Comparison of ENCODE assay signal across 10 mouse cellular contexts in genomic region chr19:45235766-45236362, GRCm38 (mm10). TPM values are rescaled to one million over a fixed set of nuclear protein-coding genes. Genes with fewer than 3 reads are reported as not detected.
DNase-seq lines count a peak whose midpoint lies in the region; ATAC-seq and TF ChIP-seq lines count a peak whose summit lies in the region.
"Had no signal": no experiment of that assay in that cellular context is flagged by ENCODE, and none has a peak within 500 bp of the region (broad histone marks: within the 10 kb centered on the region; RNA-seq: fewer than 3 reads in every experiment).

Gene Lbx1, minus strand, starts transcription at chr19:45235812.

- DNase-seq in kidney, adult 8-10 months: no peak
- no peak for DNase-seq in embryonic facial prominence, embryonic 14.5 days (ENCODE audit: low spot score)
- DNase-seq in yolk sac, embryonic 10.5 days (ENCODE audit: low spot score): no peak
- DNase-seq in right cerebral cortex, postnatal 4 days: no peak
- no peak for DNase-seq in ovary, postnatal 10 days (ENCODE audit: low spot score)

- H3K27me3 ChIP-seq in kidney, embryonic 15.5 days: peaks cover 99% of the 10 kb centered on the region
- H3K27me3 ChIP-seq in embryonic facial prominence, embryonic 14.5 days (replicated peaks; ENCODE audit: control insufficient read depth, insufficient read depth, low read length): peaks cover 97% of the 10 kb centered on the region
- peaks cover 60% of the 10 kb centered on the region for H3K27me3 ChIP-seq in hindbrain, embryonic 15.5 days
- H3K27me3 ChIP-seq in myocyte (ENCODE audit: control insufficient read depth, insufficient read depth, insufficient read length): peaks cover 89% of the 10 kb centered on the region

- peak within 1 kb of the TSS; percentile 10; the same call in 1 of the 2 replicates for H3K9ac ChIP-seq in kidney, embryonic 15.5 days
- H3K9ac ChIP-seq in embryonic facial prominence, embryonic 14.5 days (ENCODE audit: low read depth, low read length): peak within 1 kb of the TSS; percentile 38
- H3K9ac ChIP-seq in hindbrain, embryonic 15.5 days: peak within 1 kb of the TSS; percentile 60

- under 1% methylated on average over 30 of the region's 30 CpGs for WGBS in kidney, embryonic 15.5 days
- WGBS in embryonic facial prominence, embryonic 14.5 days: under 1% methylated on average over 20 of the region's 30 CpGs
- under 1% methylated on average over 30 of the region's 30 CpGs for WGBS in hindbrain, embryonic 15.5 days

- H3K4me2 ChIP-seq in kidney, embryonic 15.5 days: peak within 1 kb of the TSS; percentile 61
- peak within 1 kb of the TSS; percentile 53 for H3K4me2 ChIP-seq in embryonic facial prominence, embryonic 14.5 days (ENCODE audit: low read depth, low read length)
- peak within 1 kb of the TSS; percentile 55 for H3K4me2 ChIP-seq in hindbrain, embryonic 15.5 days
- H3K4me2 ChIP-seq in myocyte (ENCODE audit: low read depth): peak within 1 kb of the TSS; percentile 70

- no peaks in the 10 kb centered on the region; the same call in 1 of the 2 replicates for H3K9me3 ChIP-seq in kidney, embryonic 15.5 days (replicated peaks)
- no peaks in the 10 kb centered on the region for H3K9me3 ChIP-seq in embryonic facial prominence, embryonic 14.5 days (ENCODE audit: control insufficient read depth, low read length)
- H3K9me3 ChIP-seq in hindbrain, embryonic 15.5 days: no peaks in the 10 kb centered on the region

- 0 out of 2 replicates have a peak, but pooled peaks have one; percentile 33 for ATAC-seq in kidney, embryonic 15.5 days (replicated peaks; ENCODE audit: low FRiP score)
- ATAC-seq in embryonic facial prominence, embryonic 14.5 days (ENCODE audit: low read depth): peak; percentile 44; the same call in 1 of the 2 replicates
- ATAC-seq in hindbrain, embryonic 15.5 days (ENCODE audit: low FRiP score, low read depth): peak; percentile 72

- no peak within 1 kb of the TSS for H3ac ChIP-seq in myocyte (ENCODE audit: control insufficient read depth, insufficient read length)

- H3K4me3 ChIP-seq in kidney, embryonic 15.5 days (replicated peaks): peak within 1 kb of the TSS; percentile 40
- peak within 1 kb of the TSS; percentile 39 for H3K4me3 ChIP-seq in embryonic facial prominence, embryonic 14.5 days (ENCODE audit: low read depth, low read length)
- peak within 1 kb of the TSS; percentile 48 for H3K4me3 ChIP-seq in hindbrain, embryonic 15.5 days
- peak within 1 kb of the TSS; percentile 3 for H3K4me3 ChIP-seq in myocyte

- no peaks in the 10 kb centered on the region for H3K79me2 ChIP-seq in myocyte (ENCODE audit: control insufficient read depth, insufficient read depth)

- no peak within 1 kb of the TSS for H3K27ac ChIP-seq in kidney, embryonic 15.5 days
- peak within 1 kb of the TSS; percentile 10; the same call in 1 of the 2 replicates for H3K27ac ChIP-seq in embryonic facial prominence, embryonic 14.5 days (replicated peaks; ENCODE audit: low read depth, low read length)
- peak within 1 kb of the TSS; percentile 85 for H3K27ac ChIP-seq in hindbrain, embryonic 15.5 days (replicated peaks)

- no peaks in the 10 kb centered on the region for H3K36me3 ChIP-seq in kidney, embryonic 15.5 days
- no peaks in the 10 kb centered on the region for H3K36me3 ChIP-seq in embryonic facial prominence, embryonic 14.5 days (ENCODE audit: control insufficient read depth, insufficient read depth, low read length)
- H3K36me3 ChIP-seq in hindbrain, embryonic 15.5 days: no peaks in the 10 kb centered on the region
- H3K36me3 ChIP-seq in myocyte (ENCODE audit: control insufficient read depth, insufficient read depth): no peaks in the 10 kb centered on the region

- TF ChIP-seq POLR2A in myocyte (IDR thresholded peaks at IDR 0.05; ENCODE audit: insufficient read length, low read depth): no peak

- peaks cover 53% of the 10 kb centered on the region for H3K4me1 ChIP-seq in kidney, embryonic 15.5 days
- H3K4me1 ChIP-seq in embryonic facial prominence, embryonic 14.5 days (ENCODE audit: control insufficient read depth, insufficient read depth, low read length): peaks cover 14% of the 10 kb centered on the region
- peaks cover 26% of the 10 kb centered on the region for H3K4me1 ChIP-seq in hindbrain, embryonic 15.5 days (replicated peaks)

TF ChIP-seq in myocyte, 11 proteins besides CTCF, POLR2A, EP300 and RAD21:
- TF ChIP-seq E2F4 (IDR thresholded peaks at IDR 0.05; ENCODE audit: insufficient read depth): no peak
- no peak for TF ChIP-seq POLR2AphosphoS2 (IDR thresholded peaks at IDR 0.05; ENCODE audit: insufficient read length, low read depth)
- TF ChIP-seq CEBPB (IDR thresholded peaks at IDR 0.05; ENCODE audit: insufficient read depth, poor library complexity, severe bottlenecking): no peak
- TF ChIP-seq MYOD1 (IDR thresholded peaks at IDR 0.05; ENCODE audit: control insufficient read depth in 1 of 3, insufficient read length in 2 of 3, low read depth in 2 of 3): no peak
- TF ChIP-seq SRF (IDR thresholded peaks at IDR 0.05; ENCODE audit: control insufficient read depth, insufficient read length, low read depth): no peak
- TF ChIP-seq MAX (IDR thresholded peaks at IDR 0.05; ENCODE audit: low read depth): no peak
- TF ChIP-seq TCF3 (IDR thresholded peaks at IDR 0.05; ENCODE audit: insufficient read length, low read depth): no peak
- TF ChIP-seq TCF12 (IDR thresholded peaks at IDR 0.05; ENCODE audit: insufficient read depth, poor library complexity, severe bottlenecking): no peak

RNA-seq across cellular contexts. Expression of gene Lbx1, which starts in this region (rescaled TPM):
- 0.06 and 0.14 TPM in 2 replicates for polyA plus RNA-seq in kidney, embryonic 15.5 days (2015; fragmentation: Nextera tagmentation; extraction: Ambion mirVana)
- polyA plus RNA-seq in embryonic facial prominence, embryonic 14.5 days (2014; fragmentation: Nextera tagmentation; extraction: Ambion mirVana): 1.6 and 2.0 TPM in 2 replicates
- 9.9 and 12.2 TPM in 2 replicates for polyA plus RNA-seq in hindbrain, embryonic 15.5 days (2015; fragmentation: Nextera tagmentation; extraction: Ambion mirVana)
- 0.22 TPM for polyA plus RNA-seq in myocyte (2012; fragmentation: generic; extraction: Trizol)
- polyA plus RNA-seq: liver, adult 2 months; Patski had no signal

Comparison
In these comparisons a context has a peak if more than half of its experiments do, and no peak if none do; other contexts are left out.
1. Peak in ATAC-seq, H3K4me3 ChIP-seq, H3K9ac ChIP-seq and H3K4me2 ChIP-seq in kidney, embryonic 15.5 days; RNA of the gene not detected or under 1 TPM.
2. H3K9ac ChIP-seq: peak in every context shown above with its lines; median percentile 60 in hindbrain, embryonic 15.5 days; 38 in embryonic facial prominence, embryonic 14.5 days; 10 in kidney, embryonic 15.5 days.